Mouse (Mus musculus) thymus, postnatal 25 days (tissue): Measurements from ENCODE around the gene Gnb2.

Experiments
- DNase-seq: peaks from one replicate; pipeline ENCODE4 v3.0.0; 2022

The Gnb2 gene

DNA sequence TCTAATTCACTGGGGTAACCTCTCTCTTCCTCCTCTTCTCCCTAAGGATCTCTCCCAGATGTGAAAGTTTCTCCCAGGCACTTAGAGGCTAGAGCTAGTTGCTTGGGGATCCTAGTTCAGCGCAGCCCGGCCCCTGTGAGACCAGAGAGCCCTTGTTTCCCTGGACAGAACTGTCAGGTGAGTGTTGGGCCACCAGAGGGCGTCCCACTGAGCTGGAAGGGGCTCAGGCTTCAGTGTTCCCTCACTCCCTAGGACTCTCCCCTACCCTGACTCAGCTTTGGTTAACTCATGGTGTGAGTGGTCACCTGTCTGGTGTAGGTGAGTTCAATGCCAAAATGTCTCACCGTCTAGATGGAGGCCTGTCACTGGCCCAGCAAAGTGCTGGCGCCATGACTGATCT, 14.9 kb downstream of the Gnb2 start, which contains the start of gene Gigyf1:
TSS of gene Gigyf1 (plus strand) at position 113 of the 400 bp plus-strand sequence.
- DNase-seq = no peak

GRCm38 (mm10) chr5:137514811-137515210, 18.5 kb downstream of the Gnb2 start:
- DNase-seq = no peak

GRCm38 (mm10) chr5:137513951-137514721, 19.2 kb downstream of the Gnb2 start:
- DNase-seq = no peak

DNA sequence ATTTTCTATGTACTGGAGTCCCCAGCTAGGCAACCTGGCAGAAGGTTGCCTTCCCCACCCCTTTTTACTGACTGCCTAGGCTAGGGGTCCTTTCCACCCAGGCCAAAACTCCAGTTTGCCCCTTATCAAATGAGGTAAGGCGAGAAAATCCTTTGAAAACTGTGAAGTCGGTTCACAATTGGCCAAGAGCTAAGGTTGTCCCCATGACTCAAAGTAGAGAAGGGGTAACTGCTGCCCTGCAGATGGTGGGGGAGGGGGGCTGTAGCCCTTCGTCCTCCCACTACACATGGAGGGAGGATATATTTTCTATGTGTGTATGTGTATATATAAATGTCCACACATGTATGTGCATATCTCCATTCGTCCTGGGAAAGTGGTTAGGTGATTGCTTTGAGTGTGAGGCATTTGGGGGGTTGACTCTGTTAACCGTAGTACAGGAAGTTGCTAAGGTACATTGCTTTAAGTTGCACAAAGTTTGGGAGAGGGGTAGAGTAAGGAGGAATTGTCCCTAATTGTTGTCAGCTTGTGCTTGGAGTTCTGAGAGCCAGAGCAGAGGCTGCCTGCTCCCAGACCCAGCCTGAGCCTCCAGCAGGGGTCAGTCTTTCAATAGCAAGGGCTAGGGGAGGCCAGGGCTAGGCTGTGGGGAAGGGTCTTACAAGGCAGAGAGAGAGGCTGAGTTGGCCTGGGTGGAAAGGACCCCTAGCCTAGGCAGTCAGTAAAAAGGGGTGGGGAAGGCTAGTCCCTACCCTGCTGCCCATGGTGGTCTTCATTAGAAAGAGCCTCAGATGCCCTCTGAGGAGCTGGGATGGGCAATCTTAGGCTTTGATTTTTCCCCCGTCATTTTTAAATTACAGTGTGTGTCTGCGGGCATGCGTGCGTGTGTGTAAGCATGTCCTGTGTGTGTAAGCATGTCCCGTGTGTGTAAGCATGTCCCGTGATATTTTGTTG, 20.2 kb downstream of the Gnb2 start:
- DNase-seq = peak; percentile 25

DNA sequence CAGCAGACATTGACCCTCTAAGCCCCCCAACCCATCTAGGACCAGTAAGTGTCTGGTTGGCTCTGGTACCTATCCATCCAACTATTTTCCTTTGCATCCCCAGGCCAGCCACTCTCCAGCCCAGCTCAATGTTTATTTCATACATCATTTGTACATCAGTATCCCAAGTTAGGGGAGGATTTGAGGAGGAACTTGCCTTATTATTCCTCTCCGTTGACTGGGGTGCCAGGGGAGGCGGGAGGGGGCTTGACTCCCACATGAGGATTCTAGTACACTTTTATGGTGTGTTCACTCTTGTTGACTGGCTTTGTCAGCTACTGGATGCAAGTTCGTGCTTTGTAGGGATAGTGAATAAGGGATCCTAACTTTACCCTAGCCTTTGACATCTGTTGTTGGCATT, 21.6 kb downstream of the Gnb2 start:
- DNase-seq = no peak

DNA sequence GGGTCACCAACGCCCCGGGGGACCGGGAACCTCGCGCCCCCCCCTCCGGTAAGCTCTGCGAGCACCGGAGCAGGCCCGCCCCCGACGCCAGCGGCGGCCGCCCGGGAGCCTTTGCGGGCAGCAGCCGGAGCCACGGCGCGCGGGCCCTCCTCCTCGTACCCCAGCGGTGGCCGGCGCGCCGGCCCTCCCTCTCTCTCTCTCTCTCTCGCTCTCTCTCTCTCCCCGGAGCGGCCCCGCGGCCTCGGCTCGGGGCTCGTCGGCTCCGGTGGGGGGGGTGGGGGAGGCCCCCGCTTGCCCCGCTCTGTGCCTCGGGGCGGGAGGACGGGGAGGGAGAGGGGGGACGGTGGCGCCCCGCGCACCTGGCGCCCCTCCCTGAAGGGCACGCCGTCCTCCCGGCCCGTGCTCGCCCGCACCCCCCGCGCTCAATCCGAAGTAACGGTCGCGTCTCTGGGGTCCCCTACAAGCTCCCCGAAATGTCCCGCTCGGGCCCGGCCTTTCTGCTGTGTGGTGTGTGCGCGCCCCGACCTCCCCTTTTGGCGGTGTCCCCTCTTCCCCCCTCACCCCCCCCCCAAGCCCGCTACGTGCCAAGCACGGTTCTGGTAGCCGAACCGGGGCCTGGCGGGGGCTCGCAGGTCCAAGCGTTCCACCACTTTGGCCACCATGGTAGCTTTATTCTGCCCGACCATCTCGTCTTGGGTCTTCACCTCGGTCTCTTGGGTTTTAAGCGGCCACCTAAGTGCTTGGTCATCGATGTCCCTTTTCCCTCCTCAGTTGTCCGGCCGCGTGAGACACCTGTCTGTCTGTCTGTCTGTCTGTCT, 22.5 kb downstream of the Gnb2 start:
- peak; percentile 47 for DNase-seq

DNA sequence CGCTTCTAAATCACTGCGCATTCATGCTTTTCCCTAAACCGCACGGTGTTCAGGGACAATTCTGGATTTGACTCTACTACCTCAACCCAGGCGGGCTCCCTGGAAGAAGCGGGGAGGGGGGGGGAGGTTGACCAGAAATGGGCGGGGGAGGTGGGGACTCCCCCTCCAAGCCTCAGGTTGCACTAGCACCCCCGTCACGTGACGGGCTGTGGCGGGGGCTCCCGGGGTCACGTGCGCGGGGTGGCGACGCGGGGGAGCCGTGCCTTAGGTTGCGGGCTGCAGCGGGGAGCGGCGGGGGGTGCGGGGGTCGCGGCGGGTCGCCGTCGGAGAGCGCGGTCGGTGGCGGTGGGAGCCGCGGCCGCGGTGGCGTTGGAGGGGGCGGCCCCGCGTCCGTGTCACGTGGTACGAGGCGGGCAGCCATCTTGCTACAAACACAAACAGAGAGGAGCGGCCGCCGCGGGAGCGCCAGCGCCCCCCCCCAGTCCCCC, 23.3 kb downstream of the Gnb2 start:
- peak; percentile 84 for DNase-seq

- DNase-seq = peak; percentile 40
These were observed 29.3 kb downstream of the Gnb2 start for GRCm38 (mm10) chr5:137504041-137504440.

- DNase-seq = peak; percentile 86
These were observed 30.6 kb downstream of the Gnb2 start for GRCm38 (mm10) chr5:137502667-137503110.

- DNase-seq = peak; percentile 100
These were observed 31.3 kb downstream of the Gnb2 start, which contains the start of gene Pop7 for GRCm38 (mm10) chr5:137501709-137502666. TSS of gene Pop7 (minus strand) at chr5:137502518.

- no peak for DNase-seq
These were observed 33.1 kb downstream of the Gnb2 start for GRCm38 (mm10) chr5:137500186-137500585.

GRCm38 (mm10) chr5:137493831-137494230, 39.5 kb downstream of the Gnb2 start:
- no peak for DNase-seq

DNA sequence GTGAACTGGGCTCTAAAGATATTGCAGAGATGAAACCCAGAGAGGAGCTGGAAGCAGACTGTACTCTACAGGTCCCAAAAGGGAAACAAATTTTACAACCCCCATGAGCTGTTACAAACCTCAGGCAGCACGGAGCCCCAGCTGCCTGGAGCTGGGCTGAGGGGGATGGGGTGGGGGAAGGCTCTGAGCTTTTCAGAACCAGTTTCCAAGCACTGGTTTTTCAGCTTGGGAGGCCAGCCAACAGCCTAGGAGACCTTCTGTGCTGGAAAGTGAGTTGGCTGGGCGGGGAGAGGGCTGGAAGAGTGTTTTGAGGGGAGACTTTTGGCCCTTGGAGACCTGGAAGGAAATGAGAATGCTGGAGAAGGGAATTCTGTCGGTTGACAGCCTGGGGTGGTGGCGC, 41.8 kb downstream of the Gnb2 start:
- no peak for DNase-seq

DNA sequence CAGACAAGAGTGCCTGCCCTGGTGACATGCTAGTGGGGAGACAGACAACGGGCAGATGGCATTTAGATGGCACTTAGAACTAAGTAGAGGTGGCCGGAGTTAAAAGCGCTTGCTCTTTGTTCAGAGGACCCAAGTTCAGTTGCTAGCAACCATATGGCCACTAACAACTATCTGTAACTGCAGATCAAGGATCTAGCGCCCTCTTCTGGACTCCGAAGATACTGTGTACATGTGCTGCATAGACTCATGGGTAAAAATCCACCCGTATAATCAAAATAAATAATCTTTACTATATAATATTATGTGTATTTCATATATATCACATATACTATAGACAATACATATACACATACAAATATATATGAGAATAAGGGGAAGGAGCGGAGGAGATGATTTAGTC, 45.7 kb downstream of the Gnb2 start:
- DNase-seq = no peak

DNA sequence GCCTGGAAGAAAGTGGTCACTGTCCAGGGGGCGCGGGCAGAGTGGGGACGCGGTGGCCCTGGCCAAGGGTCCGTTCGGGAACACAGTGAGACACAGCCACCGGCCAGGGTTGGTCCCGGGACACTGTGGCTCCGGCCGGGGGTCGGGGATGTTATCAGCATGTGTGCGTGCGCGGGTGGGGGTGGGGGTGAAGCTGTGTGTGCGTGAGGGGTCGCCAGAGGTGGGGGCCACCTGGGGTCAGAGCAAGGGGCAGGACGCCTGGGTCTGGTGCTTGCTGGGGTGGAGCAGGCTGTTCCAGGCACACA, 47.5 kb downstream of the Gnb2 start:
- no peak for DNase-seq

DNA sequence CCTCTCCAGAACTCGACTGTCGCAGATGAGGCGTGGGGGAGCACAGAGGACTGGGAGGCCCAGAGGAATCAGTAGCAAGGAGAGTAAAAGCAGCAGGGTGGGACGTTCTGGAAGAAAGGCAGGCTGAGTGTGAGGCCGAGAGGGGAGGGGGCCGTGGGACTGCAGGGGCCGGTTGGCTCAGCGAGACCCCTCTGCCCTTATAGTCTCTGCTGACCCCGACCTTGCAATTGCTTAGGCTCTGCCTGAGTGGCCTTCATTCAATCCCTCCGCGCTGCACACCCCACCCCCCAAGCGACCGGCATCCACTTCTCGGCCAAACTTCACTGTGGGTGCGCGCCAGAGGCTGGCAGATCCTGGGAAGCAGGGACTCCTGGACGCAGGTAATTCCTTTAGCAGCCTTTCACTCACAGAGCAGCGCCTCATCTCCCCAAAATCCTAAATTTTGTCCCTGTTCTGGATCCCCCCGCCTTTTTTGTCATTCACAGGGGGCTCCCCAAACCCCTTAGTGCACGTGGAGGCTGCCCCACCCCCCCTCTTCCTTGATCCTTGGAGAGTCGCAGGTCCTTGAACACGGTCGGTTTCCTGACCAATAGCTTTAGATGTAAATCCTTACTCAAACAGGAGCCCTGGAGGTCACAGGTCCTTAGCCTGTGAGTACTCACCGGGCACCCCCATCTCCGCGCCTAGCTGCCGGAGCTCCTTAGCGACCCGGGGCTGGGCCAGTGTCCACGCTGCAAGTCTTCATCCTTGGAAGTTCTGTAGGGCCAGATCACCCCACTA, 48.0 kb downstream of the Gnb2 start:
- no peak for DNase-seq

DNA sequence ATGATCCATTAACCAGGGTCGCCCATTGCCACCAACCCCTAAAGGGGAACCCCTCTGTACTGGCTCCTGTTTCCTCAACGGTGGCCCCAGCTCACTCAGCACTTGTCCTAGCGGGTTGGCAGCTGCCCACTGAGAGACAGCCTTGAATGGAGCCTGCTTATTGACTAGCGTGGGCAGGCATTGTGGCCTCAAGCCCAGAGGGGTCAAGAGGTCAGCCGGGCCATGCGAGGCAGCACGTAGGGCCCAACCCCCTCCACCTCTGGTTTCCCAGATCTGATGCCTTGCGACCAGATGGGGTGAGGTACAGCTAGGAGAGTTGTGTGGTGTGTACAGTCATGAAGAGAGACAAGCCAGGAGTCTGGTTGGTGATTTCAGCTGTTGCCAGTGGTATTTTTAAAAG, 51.4 kb downstream of the Gnb2 start:
- no peak for DNase-seq

DNA sequence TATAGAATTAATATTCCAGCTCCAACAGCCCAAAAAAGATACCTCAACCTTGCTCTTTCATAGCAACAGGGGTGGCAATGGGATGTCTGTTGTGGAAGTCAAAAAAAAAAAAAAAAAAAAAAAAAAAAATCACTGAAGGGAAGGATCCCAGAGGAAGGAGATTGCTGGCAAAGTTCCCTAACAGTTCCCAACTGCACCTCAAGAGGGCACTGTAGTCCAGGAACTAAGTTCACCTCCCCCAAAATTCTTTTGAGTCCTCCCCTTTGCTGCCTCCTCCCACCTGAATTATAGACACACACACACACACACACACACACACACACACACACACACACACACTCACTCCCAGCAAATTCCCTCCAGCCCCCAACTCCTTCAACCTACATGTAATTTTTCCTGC, 52.2 kb downstream of the Gnb2 start:
- DNase-seq = peak; percentile 57
